Mouse (Mus musculus): ENCODE measurements around the gene Tigd2. TPM values are rescaled to one million over a fixed set of nuclear protein-coding genes. Genes with fewer than 3 reads are reported as not detected.
A peak's percentile ranks its signal among the peaks of the same experiment; 100 is the strongest.

Tigd2 gene
- 10.7 and 10.9 TPM in 2 replicates for polyA plus RNA-seq (2014; fragmentation: Nextera tagmentation; extraction: Ambion mirVana)

GRCm38 (mm10) chr6:59208685-59209298 is at the start of gene Tigd2:
Gene Tigd2 (plus strand): TSS chr6:59208870.
- H3K36me3 ChIP-seq (ENCODE audit: control insufficient read depth, insufficient read depth, low read length) = no peaks in the 10 kb centered on the region
- no peaks in the 10 kb centered on the region for H3K4me1 ChIP-seq (replicated peaks; ENCODE audit: control insufficient read depth, insufficient read depth, low read length)
- WGBS = under 1% methylated on average over 62 of the region's 62 CpGs
- H3K9ac ChIP-seq (ENCODE audit: low read length) = peak within 1 kb of the TSS; percentile 83
- ATAC-seq (replicated peaks; ENCODE audit: low FRiP score) = peak; percentile 97
- peak; percentile 97 for DNase-seq (ENCODE audit: low spot score)
- peak within 1 kb of the TSS; percentile 62 for H3K4me2 ChIP-seq (ENCODE audit: low read depth, low read length, severe bottlenecking)
- H3K27ac ChIP-seq (ENCODE audit: low read depth, low read length) = no peak within 1 kb of the TSS
- H3K27me3 ChIP-seq (ENCODE audit: control insufficient read depth, insufficient read depth, low read length) = no peaks in the 10 kb centered on the region
- no peaks in the 10 kb centered on the region for H3K9me3 ChIP-seq (ENCODE audit: control insufficient read depth, low read length)
- peak within 1 kb of the TSS; percentile 68 for H3K4me3 ChIP-seq (ENCODE audit: low read depth, low read length)

- WGBS = 91% methylated on average over 4 of the region's 4 CpGs
- Histone ChIP-seq H3K27ac (ENCODE audit: low read depth, low read length) (no peak overlapping the region), H3K4me1 (replicated peaks; ENCODE audit: control insufficient read depth, insufficient read depth, low read length) (no peaks in the 10 kb centered on the region), H3K4me2 (ENCODE audit: low read depth, low read length, severe bottlenecking) (no peak overlapping the region), H3K4me3 (ENCODE audit: low read depth, low read length) (no peak overlapping the region), H3K36me3 (ENCODE audit: control insufficient read depth, insufficient read depth, low read length) (no peaks in the 10 kb centered on the region), H3K9ac (ENCODE audit: low read length) (no peak overlapping the region), H3K27me3 (ENCODE audit: control insufficient read depth, insufficient read depth, low read length) (no peaks in the 10 kb centered on the region), H3K9me3 (ENCODE audit: control insufficient read depth, low read length) (no peaks in the 10 kb centered on the region)
- ATAC-seq (replicated peaks; ENCODE audit: low FRiP score) (no peak), DNase-seq (ENCODE audit: low spot score) (no peak)
These were observed 46.7 kb upstream of the Tigd2 start for GRCm38 (mm10) chr6:59161801-59162478.

GRCm38 (mm10) chr6:59162887-59163286 is 45.8 kb upstream of the Tigd2 start:
- Histone ChIP-seq H3K27ac (ENCODE audit: low read depth, low read length) (no peak overlapping the region), H3K9ac (ENCODE audit: low read length) (no peak overlapping the region), H3K9me3 (ENCODE audit: control insufficient read depth, low read length) (no peaks in the 10 kb centered on the region), H3K36me3 (ENCODE audit: control insufficient read depth, insufficient read depth, low read length) (no peaks in the 10 kb centered on the region), H3K4me3 (ENCODE audit: low read depth, low read length) (no peak overlapping the region), H3K27me3 (ENCODE audit: control insufficient read depth, insufficient read depth, low read length) (no peaks in the 10 kb centered on the region), H3K4me2 (ENCODE audit: low read depth, low read length, severe bottlenecking) (no peak overlapping the region), H3K4me1 (replicated peaks; ENCODE audit: control insufficient read depth, insufficient read depth, low read length) (no peaks in the 10 kb centered on the region)
- 82% methylated on average over 2 of the region's 2 CpGs for WGBS
- DNase-seq (ENCODE audit: low spot score) (no peak), ATAC-seq (replicated peaks; ENCODE audit: low FRiP score) (no peak)

- no peak overlapping the region for H3K27ac ChIP-seq (ENCODE audit: low read depth, low read length)
- no peak overlapping the region for H3K4me3 ChIP-seq (ENCODE audit: low read depth, low read length)
- WGBS = 91% methylated on average over 3 of the region's 3 CpGs
- H3K36me3 ChIP-seq (ENCODE audit: control insufficient read depth, insufficient read depth, low read length) = no peaks in the 10 kb centered on the region
- no peak for ATAC-seq (replicated peaks; ENCODE audit: low FRiP score)
- no peak for DNase-seq (ENCODE audit: low spot score)
- no peak overlapping the region for H3K4me2 ChIP-seq (ENCODE audit: low read depth, low read length, severe bottlenecking)
- H3K27me3 ChIP-seq (ENCODE audit: control insufficient read depth, insufficient read depth, low read length) = no peaks in the 10 kb centered on the region
- no peaks in the 10 kb centered on the region for H3K4me1 ChIP-seq (replicated peaks; ENCODE audit: control insufficient read depth, insufficient read depth, low read length)
- no peaks in the 10 kb centered on the region for H3K9me3 ChIP-seq (ENCODE audit: control insufficient read depth, low read length)
- H3K9ac ChIP-seq (ENCODE audit: low read length) = no peak overlapping the region
These were observed 45.3 kb upstream of the Tigd2 start for GRCm38 (mm10) chr6:59163407-59163806.

GRCm38 (mm10) chr6:59168939-59169338 is 39.7 kb upstream of the Tigd2 start:
- no peaks in the 10 kb centered on the region for H3K27me3 ChIP-seq (ENCODE audit: control insufficient read depth, insufficient read depth, low read length)
- WGBS = 13% methylated on average over 2 of the region's 2 CpGs
- no peak overlapping the region for H3K27ac ChIP-seq (ENCODE audit: low read depth, low read length)
- H3K4me2 ChIP-seq (ENCODE audit: low read depth, low read length, severe bottlenecking) = no peak overlapping the region
- H3K36me3 ChIP-seq (ENCODE audit: control insufficient read depth, insufficient read depth, low read length) = no peaks in the 10 kb centered on the region
- H3K9ac ChIP-seq (ENCODE audit: low read length) = no peak overlapping the region
- no peaks in the 10 kb centered on the region for H3K4me1 ChIP-seq (replicated peaks; ENCODE audit: control insufficient read depth, insufficient read depth, low read length)
- DNase-seq (ENCODE audit: low spot score) = no peak
- H3K4me3 ChIP-seq (ENCODE audit: low read depth, low read length) = no peak overlapping the region
- no peak for ATAC-seq (replicated peaks; ENCODE audit: low FRiP score)
- no peaks in the 10 kb centered on the region for H3K9me3 ChIP-seq (ENCODE audit: control insufficient read depth, low read length)

GRCm38 (mm10) chr6:59171230-59171629 is 37.4 kb upstream of the Tigd2 start:
- no peak overlapping the region for H3K9ac ChIP-seq (ENCODE audit: low read length)
- H3K36me3 ChIP-seq (ENCODE audit: control insufficient read depth, insufficient read depth, low read length) = no peaks in the 10 kb centered on the region
- ATAC-seq (replicated peaks; ENCODE audit: low FRiP score) (no peak), DNase-seq (ENCODE audit: low spot score) (no peak)
- no peaks in the 10 kb centered on the region for H3K27me3 ChIP-seq (ENCODE audit: control insufficient read depth, insufficient read depth, low read length)
- 90% methylated on average over 3 of the region's 3 CpGs for WGBS
- no peaks in the 10 kb centered on the region for H3K9me3 ChIP-seq (ENCODE audit: control insufficient read depth, low read length)
- H3K4me3 ChIP-seq (ENCODE audit: low read depth, low read length) = no peak overlapping the region
- no peak overlapping the region for H3K27ac ChIP-seq (ENCODE audit: low read depth, low read length)
- H3K4me1 ChIP-seq (replicated peaks; ENCODE audit: control insufficient read depth, insufficient read depth, low read length) = no peaks in the 10 kb centered on the region
- no peak overlapping the region for H3K4me2 ChIP-seq (ENCODE audit: low read depth, low read length, severe bottlenecking)

GRCm38 (mm10) chr6:59173940-59174339 is 34.7 kb upstream of the Tigd2 start:
- Histone ChIP-seq H3K4me2 (ENCODE audit: low read depth, low read length, severe bottlenecking) (no peak overlapping the region), H3K9me3 (ENCODE audit: control insufficient read depth, low read length) (no peaks in the 10 kb centered on the region), H3K27me3 (ENCODE audit: control insufficient read depth, insufficient read depth, low read length) (no peaks in the 10 kb centered on the region), H3K27ac (ENCODE audit: low read depth, low read length) (no peak overlapping the region), H3K36me3 (ENCODE audit: control insufficient read depth, insufficient read depth, low read length) (no peaks in the 10 kb centered on the region), H3K4me1 (replicated peaks; ENCODE audit: control insufficient read depth, insufficient read depth, low read length) (no peaks in the 10 kb centered on the region), H3K4me3 (ENCODE audit: low read depth, low read length) (no peak overlapping the region), H3K9ac (ENCODE audit: low read length) (no peak overlapping the region)
- no peak for DNase-seq (ENCODE audit: low spot score)
- ATAC-seq (replicated peaks; ENCODE audit: low FRiP score) = no peak
- 85% methylated on average over 1 of the region's 1 CpGs for WGBS

- Histone ChIP-seq H3K9ac (ENCODE audit: low read length) (no peak overlapping the region), H3K36me3 (ENCODE audit: control insufficient read depth, insufficient read depth, low read length) (no peaks in the 10 kb centered on the region), H3K9me3 (ENCODE audit: control insufficient read depth, low read length) (no peaks in the 10 kb centered on the region), H3K27ac (ENCODE audit: low read depth, low read length) (no peak overlapping the region), H3K27me3 (ENCODE audit: control insufficient read depth, insufficient read depth, low read length) (no peaks in the 10 kb centered on the region), H3K4me3 (ENCODE audit: low read depth, low read length) (no peak overlapping the region), H3K4me2 (ENCODE audit: low read depth, low read length, severe bottlenecking) (no peak overlapping the region), H3K4me1 (replicated peaks; ENCODE audit: control insufficient read depth, insufficient read depth, low read length) (no peaks in the 10 kb centered on the region)
- DNase-seq (ENCODE audit: low spot score) (no peak), ATAC-seq (replicated peaks; ENCODE audit: low FRiP score) (no peak)
- 91% methylated on average over 3 of the region's 3 CpGs for WGBS
These were observed 30.6 kb upstream of the Tigd2 start for GRCm38 (mm10) chr6:59178051-59178450.
